Mouse (Mus musculus) midbrain, embryonic 11.5 days (tissue): Measurements from ENCODE around the gene Arsk. TPM values are rescaled to one million over a fixed set of nuclear protein-coding genes. Genes with fewer than 3 reads are reported as not detected.

Source experiments
- ATAC-seq: fragments of 200-750 bp; cut with Nextera tagmentation; 2 replicates; pipeline ENCODE4 v1.8.0; 2017; ENCODE audit warnings: moderate TSS enrichment, moderate library complexity; ENCODE audit not compliant: low FRiP score
- DNase-seq: peaks from one replicate; pipeline ENCODE4 v3.0.0; 2015; ENCODE audit warnings: low spot score; ENCODE audit errors: missing footprints
- H3K27ac ChIP-seq: fragments of 300-500 bp; sonication (generic); 2 replicates; pipeline ENCODE4 v1.5.1; 2014; ENCODE audit warnings: low read depth, low read length
- H3K27me3 ChIP-seq: fragments of 300-500 bp; sonication (generic); 2 replicates; pipeline ENCODE4 v1.6.1; 2014; ENCODE audit warnings: mild to moderate bottlenecking, low read length, moderate library complexity, mixed read lengths; ENCODE audit not compliant: control insufficient read depth, insufficient read depth
- H3K36me3 ChIP-seq: fragments of 300-500 bp; sonication (generic); 2 replicates; pipeline ENCODE4 v1.6.1; 2014; ENCODE audit warnings: mild to moderate bottlenecking, low read length, moderate library complexity, mixed read lengths; ENCODE audit not compliant: control insufficient read depth, insufficient read depth
- H3K4me1 ChIP-seq: fragments of 300-500 bp; sonication (generic); 2 replicates; pipeline ENCODE4 v1.6.1; 2014; ENCODE audit warnings: low read length; ENCODE audit not compliant: control insufficient read depth, insufficient read depth
- H3K4me2 ChIP-seq: fragments of 300-500 bp; sonication (generic); 2 replicates; pipeline ENCODE4 v1.6.1; 2014; ENCODE audit warnings: mild to moderate bottlenecking, moderate library complexity
- H3K4me3 ChIP-seq: fragments of 300-500 bp; sonication (generic); 2 replicates; pipeline ENCODE4 v1.5.1; 2014; ENCODE audit warnings: low read depth, low read length
- H3K9ac ChIP-seq: fragments of 300-500 bp; sonication (generic); 2 replicates; pipeline ENCODE4 v1.6.1; 2014; ENCODE audit warnings: low read length
- H3K9me3 ChIP-seq: fragments of 300-500 bp; sonication (generic); 2 replicates; pipeline ENCODE4 v1.6.1; 2016; ENCODE audit warnings: low read length; ENCODE audit not compliant: control insufficient read depth
- WGBS: fragments of 180-500 bp; shearing (Covaris S2); extraction: QIAGEN DNeasy Blood & Tissue Kit; methylation state at CpG from one replicate; pipeline ENCODE4 v1.1.7; 2014; 5-methylcytosine and 5-hydroxymethylcytosine counted together
- polyA plus RNA-seq: library from polyadenylated mRNA; unstranded; fragments of >200 nt; fragmentation: Nextera tagmentation; extraction: Ambion mirVana; gene quantifications from 2 replicates; pipeline ENCODE4 v1.2.1, GENCODE M21; 2014

The Arsk gene
- polyA plus RNA-seq, 1 experiment from 2014 or later = 5.3 TPM

- Histone ChIP-seq H3K4me1 (peaks cover 4% of the 10 kb centered on the region; the same call in 1 of the 2 replicates), H3K9ac (no peak overlapping the region), H3K9me3 (no peaks in the 10 kb centered on the region), H3K27ac (no peak overlapping the region), H3K27me3 (no peaks in the 10 kb centered on the region), H3K4me2 (no peak overlapping the region), H3K36me3 (no peaks in the 10 kb centered on the region), H3K4me3 (no peak overlapping the region)
- ATAC-seq (no peak), DNase-seq (no peak)
- WGBS = 76% methylated on average over 2 of the region's 2 CpGs
Observed at GRCm38 (mm10) chr13:76014511-76014910, 83.9 kb downstream of the Arsk start.

Other genes starting within 250 kb of the Arsk start
- 71.1 and 72.3 TPM in 2 replicates for gene Rhobtb3, start 154.7 kb downstream of the Arsk start, polyA plus RNA-seq
- gene Spata9, start 131.5 kb downstream of the Arsk start, polyA plus RNA-seq = 0.72 and 1.0 TPM in 2 replicates
- gene Rfesd, start 79.9 kb downstream of the Arsk start, polyA plus RNA-seq = 21.9 and 24.7 TPM in 2 replicates
- 0.26 and 0.33 TPM in 2 replicates for gene Gpr150, start 41.7 kb downstream of the Arsk start, polyA plus RNA-seq
- 14.1 and 17.1 TPM in 2 replicates for gene Ttc37, start 74 bp upstream of the Arsk start, polyA plus RNA-seq
- not detected in 2 replicates for gene Fam81b, start 206.4 kb upstream of the Arsk start, polyA plus RNA-seq